Mouse (Mus musculus) hindbrain, embryonic 10.5 days (tissue): ENCODE data around the gene Galm. TPM values are rescaled to one million over a fixed set of nuclear protein-coding genes. Genes with fewer than 3 reads are reported as not detected.

Experiments used
- DNase-seq: peaks from one replicate; pipeline ENCODE4 v3.0.0-alpha.2; 2017; ENCODE audit warnings: low spot score
- H3K27ac ChIP-seq: fragments of 300-500 bp; sonication (generic); 2 replicates; pipeline ENCODE4 v1.5.1; 2016; ENCODE audit warnings: mild to moderate bottlenecking, moderate library complexity
- H3K27me3 ChIP-seq: fragments of 300-500 bp; sonication (generic); 2 replicates; pipeline ENCODE4 v1.6.1; 2016; ENCODE audit warnings: mild to moderate bottlenecking; ENCODE audit not compliant: poor library complexity, insufficient read depth, severe bottlenecking
- H3K36me3 ChIP-seq: fragments of 300-500 bp; sonication (generic); 2 replicates; pipeline ENCODE4 v1.6.1; 2016; ENCODE audit warnings: mild to moderate bottlenecking, moderate library complexity
- H3K4me1 ChIP-seq: fragments of 300-500 bp; sonication (generic); replicated peaks from 2 replicates; pipeline ENCODE4 v1.6.1; 2016; ENCODE audit warnings: mild to moderate bottlenecking
- H3K4me3 ChIP-seq: fragments of 300-500 bp; sonication (generic); 2 replicates; pipeline ENCODE4 v1.5.1; 2016; ENCODE audit warnings: mild to moderate bottlenecking, moderate library complexity
- H3K9me3 ChIP-seq: fragments of 300-500 bp; sonication (generic); 2 replicates; pipeline ENCODE4 v1.6.1; 2016; ENCODE audit warnings: mild to moderate bottlenecking, moderate library complexity
- WGBS: fragments of 180-500 bp; shearing (Covaris S2); methylation state at CpG from one replicate; pipeline ENCODE4 v1.1.7; 2016; 5-methylcytosine and 5-hydroxymethylcytosine counted together
- polyA plus RNA-seq: library from polyadenylated mRNA; unstranded; fragments of >200 nt; fragmentation: Nextera tagmentation; extraction: Ambion mirVana; gene quantifications from 2 replicates; pipeline ENCODE4 v1.2.1, GENCODE M21; 2016

Galm gene
- polyA plus RNA-seq, 1 experiment from 2014 or later, result 8.4 TPM

DNA sequence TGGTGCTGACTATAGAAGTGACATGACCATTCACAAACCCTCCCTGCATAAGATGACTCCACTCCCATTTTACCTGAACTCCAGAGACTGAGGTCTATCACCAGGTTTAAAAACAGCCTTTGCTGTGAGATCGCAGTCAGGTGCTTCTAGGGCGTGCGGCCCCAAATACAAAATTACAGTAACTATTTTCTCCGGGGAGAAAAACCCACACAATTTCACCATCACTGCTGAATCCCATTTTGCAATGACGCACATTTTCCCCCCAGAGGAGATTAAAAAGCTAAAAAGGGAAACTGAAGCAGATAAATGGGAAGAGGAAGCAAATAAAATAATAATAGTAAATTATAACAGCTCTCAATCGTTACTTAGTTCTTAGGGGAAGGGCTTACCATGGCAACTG, 27.4 kb upstream of the Galm start:
- Histone ChIP-seq H3K36me3 (no peaks in the 10 kb centered on the region), H3K27me3 (peaks cover 3% of the 10 kb centered on the region), H3K27ac (no peak overlapping the region), H3K4me3 (no peak overlapping the region), H3K4me1 (peaks cover 19% of the 10 kb centered on the region), H3K9me3 (no peaks in the 10 kb centered on the region)
- no peak for DNase-seq
- 94% methylated on average over 6 of the region's 6 CpGs for WGBS

DNA sequence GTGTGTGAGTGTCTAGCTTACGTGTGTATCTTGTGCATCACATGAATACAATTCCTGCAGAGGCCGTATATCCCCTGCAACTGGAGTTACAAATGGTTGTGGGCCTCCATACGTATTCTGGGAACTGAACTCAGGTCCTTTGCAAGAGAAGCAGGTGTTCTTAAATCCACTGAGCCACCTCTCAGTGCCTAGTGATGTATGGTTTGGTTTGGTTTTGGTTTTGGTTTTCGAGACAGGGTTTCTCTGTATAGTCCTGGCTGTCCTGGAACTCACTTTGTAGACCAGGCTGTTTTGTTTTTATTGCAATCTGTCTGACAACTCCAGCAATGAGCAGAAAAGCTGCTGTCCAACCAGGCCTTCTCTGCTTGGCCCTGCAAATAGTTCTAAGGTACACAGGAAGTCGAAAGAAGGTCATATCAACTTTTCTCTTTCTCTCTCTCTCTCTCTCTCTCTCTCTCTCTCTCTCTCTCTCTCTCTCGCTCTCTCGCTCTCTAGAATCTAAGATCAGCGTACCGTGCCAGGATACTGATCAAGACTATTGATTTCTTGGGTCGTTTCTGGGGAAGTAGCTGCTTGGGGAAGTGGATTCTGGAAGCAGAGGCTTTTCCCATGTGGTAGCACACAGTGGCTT, 21.8 kb upstream of the Galm start:
- WGBS, result 85% methylated on average over 10 of the region's 10 CpGs
- no peaks in the 10 kb centered on the region for H3K36me3 ChIP-seq
- peaks cover 8% of the 10 kb centered on the region; the same call in 1 of the 2 replicates for H3K9me3 ChIP-seq
- no peak for DNase-seq
- H3K4me3 ChIP-seq, result no peak overlapping the region
- H3K4me1 ChIP-seq, result no peaks in the 10 kb centered on the region
- H3K27ac ChIP-seq, result no peak overlapping the region
- no peaks in the 10 kb centered on the region for H3K27me3 ChIP-seq

DNA sequence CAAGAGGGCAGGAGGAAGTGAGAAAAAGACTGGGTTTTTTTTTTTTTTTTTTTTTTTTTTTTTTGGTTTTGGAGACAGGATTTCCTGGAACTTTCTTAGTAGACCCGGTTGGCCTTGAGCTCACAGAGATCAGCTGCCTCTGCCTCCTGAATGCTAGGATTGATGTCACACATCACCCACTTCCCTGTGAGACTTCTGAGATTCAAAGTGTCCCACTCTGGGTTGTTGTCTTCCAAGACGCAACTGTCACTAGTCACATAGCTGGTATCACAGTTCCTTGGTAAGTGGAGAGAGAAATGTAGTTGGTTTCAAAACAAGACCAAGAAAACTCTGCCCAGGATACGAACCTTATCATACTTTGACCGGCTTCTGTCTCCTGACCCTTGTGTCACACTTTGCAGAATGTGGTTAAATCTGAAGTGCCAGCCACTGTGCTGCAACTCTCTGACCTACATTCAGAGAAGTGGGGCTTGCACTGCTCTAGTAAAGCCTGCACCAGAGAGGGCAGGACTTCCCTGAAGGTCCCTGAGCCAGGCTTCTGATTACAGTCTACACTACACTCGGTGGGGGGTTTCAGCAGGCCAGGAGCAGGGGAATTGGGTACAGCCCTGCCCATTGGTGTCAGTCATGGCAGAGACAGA, 14.5 kb upstream of the Galm start:
- Histone ChIP-seq H3K4me3 (no peak overlapping the region), H3K27me3 (no peaks in the 10 kb centered on the region), H3K27ac (no peak overlapping the region), H3K9me3 (peaks cover 8% of the 10 kb centered on the region; the same call in 1 of the 2 replicates), H3K4me1 (no peaks in the 10 kb centered on the region), H3K36me3 (no peaks in the 10 kb centered on the region)
- 79% methylated on average over 5 of the region's 5 CpGs for WGBS
- no peak for DNase-seq

DNA sequence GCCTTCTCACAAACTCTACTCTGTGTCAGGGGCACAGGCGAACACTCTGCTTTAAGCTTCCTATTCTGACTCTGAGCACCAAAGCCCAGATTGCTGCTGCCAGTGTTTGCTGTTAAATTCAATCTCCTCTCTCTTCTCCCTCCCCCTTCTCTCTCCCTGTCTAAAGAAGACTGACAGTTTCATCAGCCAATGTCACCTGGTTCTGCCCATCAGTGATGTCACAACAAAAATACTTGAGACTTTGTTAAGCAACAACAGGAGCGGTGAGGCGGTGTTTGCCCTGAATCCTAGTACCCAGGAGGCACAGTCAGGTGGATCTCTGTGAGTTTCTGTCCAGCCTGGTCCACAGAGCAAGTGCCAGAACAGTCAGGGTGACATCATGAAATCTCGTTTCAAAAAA, 13.8 kb upstream of the Galm start:
- no peaks in the 10 kb centered on the region for H3K36me3 ChIP-seq
- no peak overlapping the region for H3K27ac ChIP-seq
- H3K4me3 ChIP-seq, result no peak overlapping the region
- DNase-seq, result no peak
- 87% methylated on average over 4 of the region's 4 CpGs for WGBS
- peaks cover 3% of the 10 kb centered on the region; the same call in 1 of the 2 replicates for H3K9me3 ChIP-seq
- no peaks in the 10 kb centered on the region for H3K4me1 ChIP-seq
- H3K27me3 ChIP-seq, result no peaks in the 10 kb centered on the region

DNA sequence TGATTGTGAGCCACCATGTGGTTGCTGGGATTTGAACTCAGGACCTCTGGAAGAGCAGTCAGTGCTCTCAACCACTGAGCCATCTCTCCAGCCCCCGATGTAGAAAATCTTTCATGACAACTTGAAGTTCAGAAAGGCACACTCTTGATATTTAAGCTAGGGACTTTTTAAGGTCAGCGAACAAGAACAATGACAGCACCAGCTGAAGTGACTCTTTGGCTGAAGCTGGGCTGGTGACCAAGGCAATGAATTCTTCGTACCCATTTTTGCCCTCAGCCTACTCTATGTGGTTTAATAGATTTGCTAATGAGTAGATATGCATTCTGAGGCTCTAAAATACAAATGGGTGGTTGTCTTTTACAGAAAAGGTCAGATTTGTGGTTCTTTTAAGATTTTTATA, 6.9 kb upstream of the Galm start:
- no peaks in the 10 kb centered on the region for H3K4me1 ChIP-seq
- H3K36me3 ChIP-seq, result no peaks in the 10 kb centered on the region
- DNase-seq, result no peak
- H3K27me3 ChIP-seq, result no peaks in the 10 kb centered on the region
- H3K9me3 ChIP-seq, result no peaks in the 10 kb centered on the region
- 86% methylated on average over 3 of the region's 3 CpGs for WGBS
- no peak overlapping the region for H3K27ac ChIP-seq
- no peak overlapping the region for H3K4me3 ChIP-seq

DNA sequence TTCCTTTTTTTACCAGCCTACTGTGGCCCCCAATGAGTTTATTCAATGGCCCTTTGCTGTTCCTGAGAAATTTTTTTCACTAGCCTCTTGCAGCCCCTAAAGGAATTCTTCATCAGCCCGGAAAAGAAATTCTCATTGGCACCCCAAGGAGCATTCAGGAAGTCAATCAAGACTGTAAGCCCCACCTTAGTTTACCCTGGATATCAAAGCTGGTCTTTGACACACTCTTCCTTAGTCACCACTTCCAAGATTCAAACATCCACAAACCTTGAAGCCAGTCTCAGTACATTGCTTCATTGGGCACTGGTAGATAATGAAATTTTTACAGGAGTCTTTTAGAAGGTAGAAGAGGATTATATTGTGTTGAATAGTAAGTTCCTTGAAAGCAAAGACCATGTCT, 5.4 kb upstream of the Galm start:
- 71% methylated on average over 1 of the region's 1 CpGs for WGBS

DNA sequence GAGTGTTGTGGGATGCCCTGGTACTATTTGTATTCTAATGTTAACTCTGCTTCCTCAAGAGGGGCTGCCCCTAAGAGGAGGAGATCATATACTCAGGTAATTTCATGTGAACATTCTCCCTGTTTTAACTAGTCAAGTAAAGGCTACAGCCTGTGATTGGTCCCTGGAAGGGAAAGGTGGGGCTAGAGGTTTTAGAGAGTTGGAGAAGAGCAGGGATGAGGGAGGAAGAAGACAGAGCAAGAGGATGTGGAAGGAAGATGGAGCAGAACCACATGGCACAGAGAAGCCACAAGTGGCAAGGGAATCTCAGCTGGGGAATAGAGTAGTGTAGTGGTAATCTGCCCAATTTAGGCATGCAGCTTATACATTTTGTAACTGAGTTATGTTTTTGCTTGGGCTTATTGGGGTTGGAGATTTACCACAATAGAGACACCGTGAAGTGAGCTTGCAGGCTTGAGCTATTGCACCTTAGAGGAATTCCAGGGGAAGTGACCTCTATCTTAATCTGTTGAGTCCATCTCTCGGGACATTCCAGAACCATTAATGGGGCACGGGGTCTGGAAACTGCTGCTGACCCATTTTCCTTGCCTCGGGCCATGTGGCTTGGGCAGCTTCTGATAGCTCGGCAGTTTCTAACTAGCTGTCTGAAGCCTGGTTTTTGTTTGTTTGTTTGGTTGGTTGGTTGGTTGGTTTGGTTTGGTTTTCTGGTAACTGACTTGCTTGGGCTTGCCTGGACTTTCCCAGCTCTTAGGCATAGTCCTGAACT, 2.1 kb upstream of the Galm start:
- no peak for DNase-seq
- H3K27me3 ChIP-seq, result no peaks in the 10 kb centered on the region
- no peaks in the 10 kb centered on the region for H3K36me3 ChIP-seq
- WGBS, result 82% methylated on average over 5 of the region's 5 CpGs
- peaks cover 9% of the 10 kb centered on the region for H3K4me1 ChIP-seq
- H3K4me3 ChIP-seq, result no peak overlapping the region
- no peaks in the 10 kb centered on the region for H3K9me3 ChIP-seq
- no peak overlapping the region for H3K27ac ChIP-seq

More for the DNA sequence above, 5.4 kb upstream of the Galm start:
- no peak for DNase-seq
- Histone ChIP-seq H3K36me3 (no peaks in the 10 kb centered on the region), H3K4me1 (no peaks in the 10 kb centered on the region), H3K27me3 (no peaks in the 10 kb centered on the region), H3K27ac (no peak overlapping the region), H3K4me3 (no peak overlapping the region), H3K9me3 (no peaks in the 10 kb centered on the region)

DNA sequence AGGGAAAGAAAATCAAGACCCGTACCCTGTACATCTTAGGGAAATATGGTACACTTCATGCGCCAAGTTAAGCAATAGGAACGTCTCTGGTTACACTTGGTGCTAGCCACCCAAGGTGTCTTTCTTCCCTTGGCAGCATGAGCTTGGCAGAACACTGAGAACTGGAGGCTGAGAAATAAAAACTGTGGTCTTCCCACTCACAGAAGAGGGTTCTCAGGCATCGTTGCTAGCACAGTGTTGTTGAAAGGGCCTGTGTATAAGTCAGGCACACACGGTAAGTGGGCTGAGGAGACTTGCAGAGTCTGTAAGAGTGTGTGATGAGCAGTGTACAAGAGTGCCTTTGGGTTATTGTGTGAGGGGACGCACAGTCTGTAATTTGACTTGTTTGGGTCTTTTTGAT, 1.1 kb upstream of the Galm start:
- DNase-seq, result no peak
- no peaks in the 10 kb centered on the region for H3K9me3 ChIP-seq

DNA sequence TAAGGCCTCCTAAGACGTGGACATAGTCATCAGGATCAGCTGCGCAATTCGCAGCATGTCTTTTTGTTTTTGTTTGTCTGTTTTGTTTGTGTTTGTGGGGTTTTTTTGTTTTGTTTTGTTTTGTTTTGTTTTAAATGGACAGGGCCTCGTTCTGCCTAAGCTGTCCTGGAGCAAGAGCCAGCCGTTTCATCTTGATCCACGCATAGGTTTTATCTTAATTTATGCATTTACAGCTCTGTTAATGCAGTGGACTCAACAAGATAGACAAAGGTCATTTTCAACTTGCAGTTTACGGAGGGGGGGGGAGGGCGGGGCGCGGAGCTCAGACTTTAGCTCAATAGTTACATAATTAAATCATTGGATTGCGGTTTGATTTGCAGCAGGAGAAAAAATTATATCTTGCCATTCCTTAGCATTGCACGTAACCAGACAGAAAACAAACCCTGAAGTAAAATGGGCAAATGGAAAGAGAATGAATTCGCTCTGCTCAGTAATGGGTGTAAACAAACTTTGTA, 1.3 kb downstream of the Galm start:
- Histone ChIP-seq H3K9me3 (no peaks in the 10 kb centered on the region), H3K4me1 (peaks cover 9% of the 10 kb centered on the region), H3K4me3 (peak overlapping the region; percentile 62; the same call in 1 of the 2 replicates), H3K27ac (no peak overlapping the region), H3K36me3 (no peaks in the 10 kb centered on the region), H3K27me3 (no peaks in the 10 kb centered on the region)
- 89% methylated on average over 13 of the region's 13 CpGs for WGBS
- DNase-seq, result no peak

More for the DNA sequence above, 1.1 kb upstream of the Galm start:
- H3K4me3 ChIP-seq, result no peak overlapping the region
- H3K4me1 ChIP-seq, result peaks cover 9% of the 10 kb centered on the region
- H3K36me3 ChIP-seq, result no peaks in the 10 kb centered on the region
- WGBS, result 90% methylated on average over 6 of the region's 6 CpGs
- no peaks in the 10 kb centered on the region for H3K27me3 ChIP-seq
- no peak overlapping the region for H3K27ac ChIP-seq

DNA sequence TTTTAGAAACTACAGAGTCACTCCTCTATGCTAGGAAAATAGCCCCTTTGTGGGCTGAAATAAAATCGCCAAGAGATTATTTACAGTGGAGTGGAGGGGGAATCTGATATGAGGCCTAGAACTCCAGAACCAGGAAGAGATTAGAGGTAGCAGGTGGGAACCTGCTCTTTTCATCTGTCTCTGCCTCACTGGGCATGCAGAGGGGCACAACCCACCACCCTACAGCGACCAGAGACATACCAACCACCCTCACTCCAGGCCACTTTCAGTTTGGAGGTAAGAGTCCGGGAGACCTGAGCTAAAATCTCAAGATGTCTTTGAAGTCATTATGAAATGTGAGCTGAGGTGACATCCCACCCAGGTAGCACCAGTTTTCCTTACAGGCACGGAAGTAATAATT, 2.1 kb downstream of the Galm start:
- peaks cover 9% of the 10 kb centered on the region for H3K4me1 ChIP-seq
- H3K27me3 ChIP-seq, result no peaks in the 10 kb centered on the region
- no peak for DNase-seq
- no peaks in the 10 kb centered on the region for H3K9me3 ChIP-seq
- no peak overlapping the region for H3K27ac ChIP-seq
- H3K36me3 ChIP-seq, result no peaks in the 10 kb centered on the region
- no peak overlapping the region for H3K4me3 ChIP-seq
- 87% methylated on average over 4 of the region's 4 CpGs for WGBS

DNA sequence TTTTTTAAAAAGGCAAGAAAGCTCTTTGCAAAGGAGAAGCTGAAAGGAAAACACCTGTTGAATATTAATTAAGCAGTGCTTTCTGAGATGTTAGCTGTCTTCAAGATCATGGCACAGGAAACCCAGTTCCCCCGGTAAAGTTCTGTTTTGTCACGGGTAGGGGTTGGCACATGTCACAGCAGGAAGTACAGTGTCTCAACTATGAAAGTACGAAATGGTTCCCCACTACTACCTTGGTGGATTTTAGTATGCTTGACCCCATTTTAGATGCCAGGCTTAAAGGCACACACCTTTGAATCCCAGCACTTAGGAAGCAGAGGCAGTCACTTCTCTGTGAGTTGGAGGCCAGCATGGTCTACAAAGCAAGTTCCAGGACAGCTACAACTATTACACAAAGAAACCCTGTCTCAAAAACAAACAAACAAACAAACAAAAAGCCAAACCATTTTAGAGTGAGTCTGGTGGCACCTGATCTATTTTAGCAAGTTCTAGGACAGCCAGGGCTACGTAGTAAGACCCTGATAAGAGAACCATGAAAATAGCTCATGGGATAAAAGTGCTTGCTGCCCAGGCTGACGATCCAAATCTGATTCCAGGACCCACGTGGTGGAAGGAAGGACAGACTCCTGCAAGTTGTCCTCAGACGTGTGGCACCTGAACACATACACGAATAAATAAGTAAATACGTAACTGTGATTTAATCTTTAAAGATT, 3.6 kb downstream of the Galm start:
- Histone ChIP-seq H3K4me1 (peaks cover 9% of the 10 kb centered on the region), H3K27ac (no peak overlapping the region), H3K9me3 (no peaks in the 10 kb centered on the region), H3K27me3 (no peaks in the 10 kb centered on the region), H3K36me3 (no peaks in the 10 kb centered on the region), H3K4me3 (no peak overlapping the region)
- WGBS, result 85% methylated on average over 9 of the region's 9 CpGs
- no peak for DNase-seq

DNA sequence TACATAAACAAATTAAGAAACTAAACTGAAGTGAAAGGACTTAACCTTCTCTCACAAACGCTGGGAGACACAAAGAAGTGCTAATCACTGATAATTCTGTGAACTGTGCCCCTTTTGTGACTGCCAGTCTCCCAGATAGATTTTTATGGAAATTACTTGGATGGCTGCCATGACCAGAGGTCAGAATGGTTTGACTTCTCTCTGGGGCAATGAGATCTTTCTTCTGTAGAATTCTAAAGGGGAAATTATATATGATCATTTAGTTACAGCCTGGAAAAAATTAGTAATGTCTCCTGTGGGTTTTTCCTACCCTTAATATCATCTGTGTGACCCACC, 4.1 kb downstream of the Galm start:
- H3K9me3 ChIP-seq, result no peaks in the 10 kb centered on the region
- H3K4me1 ChIP-seq, result peaks cover 9% of the 10 kb centered on the region
- H3K27ac ChIP-seq, result no peak overlapping the region
- H3K27me3 ChIP-seq, result no peaks in the 10 kb centered on the region
- H3K36me3 ChIP-seq, result no peaks in the 10 kb centered on the region
- WGBS, result 53% methylated on average over 1 of the region's 1 CpGs
- no peak for DNase-seq
- H3K4me3 ChIP-seq, result no peak overlapping the region
